Mouse (Mus musculus) kidney, adult 2 months (tissue): ENCODE results near the gene Epha3.

ENCODE experiments used
- CTCF ChIP-seq: fragments of 200-500 bp; conservative IDR thresholded peaks from 2 replicates; pipeline ENCODE4 v1.5.1; 2011; ENCODE audit warnings: low read depth, mild to moderate bottlenecking, control low read depth, low read length, moderate library complexity, mixed read lengths; ENCODE audit not compliant: insufficient read depth, insufficient read length
- POLR2A ChIP-seq: fragments of 200-500 bp; IDR thresholded peaks from one replicate; pipeline ENCODE4 v1.6.1; 2011; ENCODE audit warnings: low read depth, low read length, control low read depth

GRCm38 (mm10) chr16:63569746-63570145 is 294.2 kb downstream of the Epha3 start:
- TF ChIP-seq CTCF = no peak
- no peak for TF ChIP-seq POLR2A
